Mouse (Mus musculus): ENCODE measurements around the gene Ptgds.

Ptgds gene

DNA sequence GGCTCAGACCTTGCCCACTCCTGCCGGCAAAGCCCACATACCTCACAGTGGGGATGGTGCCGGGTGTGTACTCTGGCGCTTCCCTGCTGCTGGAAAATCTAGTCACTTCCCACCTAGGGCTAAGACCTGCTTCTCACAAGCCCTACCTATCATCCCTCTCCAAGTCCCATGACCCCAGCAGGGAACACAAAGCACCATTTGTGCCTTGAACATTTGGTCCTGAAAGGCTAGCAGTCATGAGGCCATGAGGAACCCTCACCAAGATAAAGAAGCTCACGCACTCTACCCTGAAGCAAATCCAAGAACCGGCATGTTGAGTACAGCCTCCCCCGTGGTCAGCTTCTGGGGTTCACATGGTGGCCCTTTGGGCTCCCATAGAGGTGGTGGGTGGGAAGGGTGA lies at the start of gene Ptgds:
Gene Ptgds, minus strand, starts transcription at position 78 of the 400 bp plus-strand sequence.
- no peak for DNase-seq (ENCODE audit: low read depth in 1 of 2, low spot score in 2 of 2)

- no peak for DNase-seq (ENCODE audit: low read depth in 1 of 2, low spot score in 2 of 2)
Observed at GRCm38 (mm10) chr2:25509912-25510311, 40.1 kb upstream of the Ptgds start.

- DNase-seq (ENCODE audit: low read depth in 1 of 2, low spot score in 2 of 2): no peak
Observed at GRCm38 (mm10) chr2:25506964-25507363, 37.1 kb upstream of the Ptgds start.

DNA sequence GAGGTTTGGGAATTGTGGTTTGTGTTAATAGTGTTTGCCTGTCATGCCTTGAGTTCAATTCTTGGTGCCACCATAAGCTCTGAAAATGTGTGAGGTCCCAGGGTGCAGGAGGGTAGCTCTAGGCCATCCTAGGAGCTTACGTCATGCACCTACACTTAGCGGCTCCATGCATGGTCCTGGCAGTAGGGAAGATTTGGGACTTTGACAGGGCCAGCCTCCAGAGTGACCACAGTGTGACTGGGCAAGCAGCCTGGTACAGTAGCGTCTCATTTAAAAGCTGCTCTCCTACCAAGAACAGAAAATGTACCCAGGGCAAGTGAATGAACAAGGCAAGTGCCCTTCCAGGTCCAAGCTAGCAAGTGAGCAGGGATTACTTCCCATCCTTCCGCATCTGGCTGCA lies 36.0 kb upstream of the Ptgds start:
- DNase-seq (ENCODE audit: low read depth in 1 of 2, low spot score in 2 of 2): no peak

GRCm38 (mm10) chr2:25505000-25505399 lies 35.2 kb upstream of the Ptgds start:
- no peak for DNase-seq (ENCODE audit: low read depth in 1 of 2, low spot score in 2 of 2)

DNA sequence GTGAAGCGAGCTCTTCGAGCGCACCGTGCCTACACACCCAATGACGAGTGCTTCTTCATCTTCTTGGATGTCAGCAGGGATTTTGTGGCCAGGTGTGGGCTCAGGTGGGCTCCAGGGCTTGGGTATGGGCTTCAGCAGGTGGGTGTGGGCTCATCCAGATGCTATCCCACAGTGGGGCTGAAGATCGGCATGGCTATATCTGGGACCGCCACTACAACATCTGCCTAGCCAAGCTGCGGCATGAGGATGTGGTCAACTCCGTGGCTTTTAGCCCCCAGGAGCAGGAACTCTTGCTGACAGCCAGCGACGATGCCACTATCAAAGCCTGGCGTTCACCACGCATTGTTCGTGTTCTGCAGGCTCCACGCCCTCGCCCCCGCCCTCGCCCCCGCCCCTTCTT lies 34.7 kb upstream of the Ptgds start:
- DNase-seq (ENCODE audit: low read depth in 1 of 2, low spot score in 2 of 2): no peak

- no peak for DNase-seq (ENCODE audit: low read depth in 1 of 2, low spot score in 2 of 2)
Observed at GRCm38 (mm10) chr2:25502726-25503125, 32.9 kb upstream of the Ptgds start.

DNA sequence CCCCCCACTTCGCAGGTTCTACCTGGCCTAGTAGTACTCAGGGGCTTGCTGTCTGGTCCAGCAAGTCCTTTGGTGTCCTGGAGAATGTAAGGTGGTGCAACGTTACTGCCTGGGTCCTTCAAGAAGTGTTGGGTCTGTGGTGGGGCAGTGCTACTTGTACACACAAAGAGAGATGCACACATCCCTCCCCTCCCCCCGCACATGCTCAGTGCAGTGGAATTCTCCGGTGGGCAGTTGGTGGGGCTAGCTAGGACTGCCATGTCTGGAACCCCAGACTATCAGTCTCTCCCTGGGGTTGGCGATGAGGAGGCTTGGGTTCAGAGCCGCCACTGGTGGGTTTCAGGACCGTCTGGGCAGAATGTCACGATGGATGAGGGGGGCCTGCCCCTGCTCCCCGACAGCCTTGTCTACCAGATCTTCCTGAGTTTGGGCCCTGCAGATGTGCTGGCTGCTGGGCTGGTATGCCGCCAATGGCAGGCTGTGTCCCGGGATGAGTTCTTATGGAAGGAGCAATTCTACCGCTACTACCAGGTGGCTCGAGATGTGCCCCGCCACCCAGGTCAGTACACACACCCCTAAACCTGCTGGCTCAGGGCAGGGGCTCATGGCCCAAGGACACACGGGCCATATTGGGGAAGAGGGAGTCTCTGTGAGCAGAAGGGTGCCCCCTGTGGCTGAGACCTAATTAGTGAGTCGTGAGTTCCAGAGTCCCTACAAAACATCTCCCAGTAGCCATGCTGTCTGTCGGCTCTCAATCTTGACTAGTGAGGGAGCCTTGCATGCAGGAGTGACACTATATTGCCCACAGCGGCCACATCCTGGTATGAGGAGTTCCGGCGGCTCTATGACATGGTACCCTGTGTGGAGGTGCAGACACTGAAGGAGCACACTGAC lies 32.0 kb upstream of the Ptgds start, which contains the start of gene C8g:
Gene C8g, minus strand, starts transcription at position 127 of the 894 bp plus-strand sequence.
- no peak for DNase-seq (ENCODE audit: low read depth in 1 of 2, low spot score in 2 of 2)

GRCm38 (mm10) chr2:25500576-25501405 lies 30.9 kb upstream of the Ptgds start, which contains the start of gene Fbxw5:
TSS of gene Fbxw5 (plus strand) at chr2:25500750.
- DNase-seq (ENCODE audit: low read depth in 1 of 2, low spot score in 2 of 2): peak; percentile 37 to 61

DNA sequence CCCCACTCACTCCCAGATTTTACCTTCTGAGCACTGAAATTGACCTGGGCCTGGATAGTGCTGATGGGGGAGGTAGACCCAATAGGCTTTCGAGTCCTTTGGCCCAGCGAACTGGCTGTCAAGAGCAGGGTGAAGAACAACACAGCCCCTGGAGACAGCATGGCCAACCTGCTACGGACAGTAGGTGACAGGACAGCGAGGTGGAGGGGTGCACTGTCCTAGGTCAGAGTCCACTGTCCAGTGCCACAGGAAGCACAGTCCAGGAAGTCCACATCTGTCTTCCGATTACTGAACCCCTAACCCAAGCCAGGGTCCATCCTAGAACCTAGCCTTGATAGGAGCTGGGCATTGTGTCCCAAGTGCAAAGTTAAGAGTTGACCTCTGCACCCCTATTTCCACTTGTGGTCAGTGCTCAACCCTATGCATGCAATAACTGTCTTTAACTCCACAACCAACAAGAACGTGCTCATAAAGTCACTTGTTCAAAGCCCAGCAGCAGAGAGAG lies 30.3 kb upstream of the Ptgds start:
- DNase-seq (ENCODE audit: low read depth in 1 of 2, low spot score in 2 of 2): no peak

- no peak for DNase-seq (ENCODE audit: low read depth in 1 of 2, low spot score in 2 of 2)
Observed at GRCm38 (mm10) chr2:25498622-25499478, 29.0 kb upstream of the Ptgds start.

DNA sequence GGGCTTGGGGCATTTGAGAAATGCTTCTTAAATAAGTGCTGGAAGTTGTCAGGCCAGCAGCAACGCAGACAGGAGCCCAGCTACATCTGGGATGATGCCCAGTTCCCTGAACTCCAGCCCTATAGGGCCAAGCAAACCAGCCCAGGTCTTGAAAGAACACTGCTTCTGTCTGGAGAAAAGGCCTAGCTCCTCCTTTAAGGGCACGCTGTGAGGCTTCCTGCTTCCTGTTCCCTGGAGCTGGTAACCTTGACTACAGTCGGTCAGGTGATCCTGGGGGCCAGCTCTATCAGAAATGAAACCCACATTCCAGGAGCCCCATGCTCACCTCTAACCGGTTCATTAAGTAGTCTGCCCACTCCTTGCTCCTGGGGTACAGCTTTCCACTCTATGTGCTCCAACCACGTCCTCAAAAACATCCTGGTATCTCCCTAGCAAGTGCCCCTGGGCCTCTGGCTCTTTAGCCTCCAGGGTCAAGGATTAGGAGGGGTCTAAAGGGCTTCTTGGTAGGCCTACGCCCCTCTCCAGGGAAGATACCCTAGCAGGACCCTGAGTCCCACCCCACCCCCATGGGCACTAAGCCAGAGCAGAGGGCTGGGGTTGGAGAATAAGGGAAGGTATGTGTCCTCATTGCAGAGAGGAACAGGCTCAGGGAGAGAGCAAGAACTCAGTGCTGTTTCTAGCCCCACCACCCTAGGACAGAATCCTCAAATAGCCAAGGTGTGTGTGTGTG lies 28.2 kb upstream of the Ptgds start:
- DNase-seq (ENCODE audit: low read depth in 1 of 2, low spot score in 2 of 2): no peak

DNA sequence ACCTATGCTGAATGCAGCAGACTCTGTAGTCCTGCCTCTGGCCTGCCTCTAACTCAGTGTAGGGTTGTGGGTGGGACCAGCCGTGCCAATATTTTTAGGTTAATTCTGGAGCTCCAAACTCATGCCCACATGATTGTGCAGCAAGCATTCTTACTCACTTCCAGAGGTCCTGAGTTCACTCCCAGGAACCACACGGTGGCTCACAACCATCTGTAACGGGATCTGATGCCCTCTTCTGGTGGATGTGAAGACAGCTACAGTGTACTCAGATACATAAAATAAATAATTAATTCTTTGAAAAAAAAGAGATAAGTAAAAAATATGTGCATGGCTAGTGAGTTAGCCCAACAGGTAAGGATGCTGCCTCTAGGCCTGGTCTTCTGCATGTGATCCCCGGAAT lies 26.6 kb upstream of the Ptgds start:
- DNase-seq (ENCODE audit: low read depth in 1 of 2, low spot score in 2 of 2): no peak

DNA sequence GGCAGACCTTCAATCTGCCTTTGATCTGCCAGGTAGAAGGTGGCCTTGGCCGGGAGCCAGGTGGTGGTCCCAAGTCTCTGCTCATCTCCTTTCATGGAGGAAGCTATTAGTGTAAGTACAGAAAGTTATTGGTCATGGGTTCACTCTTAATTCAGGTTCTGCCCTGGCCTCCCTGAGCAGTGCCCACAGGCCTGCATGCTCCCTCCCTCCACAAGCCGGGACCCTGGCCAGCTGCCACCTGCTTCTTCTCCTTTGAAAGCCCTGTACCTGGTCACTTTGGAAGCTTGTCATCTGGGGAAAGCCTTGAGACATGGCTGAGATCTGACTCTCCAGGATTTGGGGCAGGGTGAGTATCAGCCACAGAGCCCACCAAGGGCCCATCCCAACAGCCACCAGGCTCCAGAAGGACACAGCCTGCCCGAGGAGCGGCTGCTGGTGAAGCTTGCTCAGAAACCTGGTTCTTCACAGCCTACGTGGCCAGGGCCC lies 23.7 kb upstream of the Ptgds start, which contains the start of gene Lcn12:
Gene Lcn12, minus strand, starts transcription at position 436 of the 486 bp plus-strand sequence.
- no peak for DNase-seq (ENCODE audit: low read depth in 1 of 2, low spot score in 2 of 2)

- no peak for DNase-seq (ENCODE audit: low read depth in 1 of 2, low spot score in 2 of 2)
Observed at GRCm38 (mm10) chr2:25492988-25493387, 23.1 kb upstream of the Ptgds start.

DNA sequence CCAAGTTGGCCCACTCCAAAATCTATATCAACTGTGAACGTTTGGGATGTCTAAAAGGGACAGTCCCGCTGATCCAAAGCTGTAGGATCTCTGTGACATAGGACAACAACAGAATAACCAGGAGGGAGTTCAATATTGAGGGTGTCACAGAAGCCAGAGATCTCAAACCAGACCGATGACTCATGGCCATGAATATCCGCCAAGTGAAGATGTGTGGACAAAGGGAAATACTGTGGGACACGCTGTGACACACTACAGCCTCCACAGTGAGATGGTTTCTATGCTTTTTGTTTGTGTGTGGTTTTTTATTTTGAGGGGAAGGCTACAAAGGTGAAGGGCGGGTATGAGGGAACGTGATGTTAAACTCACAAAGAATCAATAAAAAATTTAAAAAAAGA lies 18.8 kb upstream of the Ptgds start:
- DNase-seq (ENCODE audit: low read depth in 1 of 2, low spot score in 2 of 2): no peak

DNA sequence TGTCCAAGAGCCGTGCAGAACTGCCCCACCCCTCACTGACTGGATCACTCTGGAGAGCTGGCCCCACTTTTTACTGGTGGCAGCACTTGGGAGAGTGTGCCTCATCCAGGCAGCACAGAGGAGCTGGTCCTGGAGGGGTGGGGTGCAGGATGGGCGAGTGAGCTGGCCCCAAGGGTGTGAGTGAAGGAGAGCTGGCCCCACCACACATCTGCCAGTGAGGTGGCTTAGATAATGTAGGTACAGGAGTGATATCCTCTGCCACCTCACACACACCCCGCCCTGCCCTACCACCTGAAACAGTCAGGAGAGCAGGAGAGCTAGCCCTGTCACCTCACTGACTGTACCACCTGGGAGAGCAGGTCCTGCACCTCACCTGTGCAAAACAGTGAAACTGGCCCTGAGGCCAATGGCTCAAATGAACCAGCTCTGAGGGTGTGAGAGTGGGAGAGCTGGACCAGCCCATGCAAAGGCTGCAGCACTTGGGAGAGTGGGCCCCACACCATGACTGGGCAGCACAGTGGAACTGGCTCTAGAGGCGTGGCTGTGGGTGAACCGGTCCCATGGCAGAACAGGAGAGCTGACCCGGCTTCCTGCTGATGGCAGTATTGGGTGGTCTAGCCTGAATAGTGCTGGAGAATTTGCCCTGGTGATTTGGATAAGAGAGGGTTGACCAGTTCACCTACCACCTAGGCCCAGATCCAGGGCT lies 18.3 kb upstream of the Ptgds start:
- no peak for DNase-seq (ENCODE audit: low read depth in 1 of 2, low spot score in 2 of 2)

- DNase-seq (ENCODE audit: low read depth in 1 of 2, low spot score in 2 of 2): no peak
Observed at GRCm38 (mm10) chr2:25484901-25485647, 15.2 kb upstream of the Ptgds start.

GRCm38 (mm10) chr2:25482969-25483368 lies 13.1 kb upstream of the Ptgds start:
- DNase-seq (ENCODE audit: low read depth in 1 of 2, low spot score in 2 of 2): no peak
